Mouse (Mus musculus) stomach, postnatal 0 days (tissue): ENCODE results near the gene Ptpn13. TPM values are rescaled to one million over a fixed set of nuclear protein-coding genes. Genes with fewer than 3 reads are reported as not detected.

Experiments
- ATAC-seq: fragments of 200-750 bp; cut with Nextera tagmentation; 2 replicates; pipeline ENCODE4 v1.8.0; 2017; ENCODE audit not compliant: low FRiP score, low TSS enrichment
- DNase-seq: peaks from one replicate; pipeline ENCODE4 v3.0.0-alpha.2; 2016; ENCODE audit warnings: low spot score
- H3K27ac ChIP-seq: fragments of 300-500 bp; sonication (generic); replicated peaks from 2 replicates; pipeline ENCODE4 v1.5.1; 2014; ENCODE audit warnings: mild to moderate bottlenecking, control low read depth
- H3K27me3 ChIP-seq: fragments of 300-500 bp; sonication (generic); 2 replicates; pipeline ENCODE4 v1.6.1; 2014; ENCODE audit warnings: low read length; ENCODE audit not compliant: control insufficient read depth, insufficient read depth
- H3K36me3 ChIP-seq: fragments of 300-500 bp; sonication (generic); 2 replicates; pipeline ENCODE4 v1.6.1; 2014; ENCODE audit warnings: low read length, mixed read lengths; ENCODE audit not compliant: control insufficient read depth, insufficient read depth
- H3K4me1 ChIP-seq: fragments of 300-500 bp; sonication (generic); replicated peaks from 2 replicates; pipeline ENCODE4 v1.6.1; 2014; ENCODE audit warnings: antibody characterized with exemption; ENCODE audit not compliant: control insufficient read depth, insufficient read depth
- H3K4me2 ChIP-seq: fragments of 300-500 bp; sonication (generic); replicated peaks from 2 replicates; pipeline ENCODE4 v1.6.1; 2014; ENCODE audit warnings: low read depth, mild to moderate bottlenecking, control low read depth, moderate library complexity
- H3K4me3 ChIP-seq: fragments of 300-500 bp; sonication (generic); 2 replicates; pipeline ENCODE4 v1.5.1; 2014; ENCODE audit warnings: low read depth, low read length, control low read depth
- H3K9ac ChIP-seq: fragments of 300-500 bp; sonication (generic); 2 replicates; pipeline ENCODE4 v1.6.1; 2014; ENCODE audit warnings: mild to moderate bottlenecking, low read length, control low read depth, mixed read lengths
- H3K9me3 ChIP-seq: fragments of 300-500 bp; sonication (generic); 2 replicates; pipeline ENCODE4 v1.6.1; 2016; ENCODE audit warnings: low read length; ENCODE audit not compliant: control insufficient read depth
- CTCF ChIP-seq: IDR thresholded peaks from 2 replicates; pipeline ENCODE4 v1.5.1; 2016; ENCODE audit warnings: antibody characterized with exemption, low read depth, mild to moderate bottlenecking, moderate library complexity
- EP300 ChIP-seq: optimal IDR thresholded peaks from 2 replicates; pipeline ENCODE3; 2016; ENCODE audit warnings: antibody characterized with exemption
- WGBS: fragments of 180-500 bp; shearing (Covaris S2); extraction: QIAGEN DNeasy Blood & Tissue Kit; methylation state at CpG from one replicate; pipeline ENCODE4 v1.1.7; 2014; 5-methylcytosine and 5-hydroxymethylcytosine counted together
- polyA plus RNA-seq: library from polyadenylated mRNA; unstranded; fragments of >200 nt; fragmentation: Nextera tagmentation; extraction: Ambion mirVana; gene quantifications from 2 replicates; pipeline ENCODE4 v1.2.1, GENCODE M21; 2015

The Ptpn13 gene
- polyA plus RNA-seq, 1 experiment from 2014 or later = 7.6 TPM

- DNase-seq (no peak), ATAC-seq (0 out of 2 replicates have a peak, but pooled peaks have one; percentile 55)
- Histone ChIP-seq H3K27me3 (no peaks in the 10 kb centered on the region), H3K9ac (no peak overlapping the region), H3K4me2 (no peak overlapping the region), H3K9me3 (no peaks in the 10 kb centered on the region), H3K4me1 (no peaks in the 10 kb centered on the region), H3K27ac (0 out of 2 replicates have a peak overlapping the region, but pooled peaks have one; percentile 45), H3K36me3 (no peaks in the 10 kb centered on the region), H3K4me3 (no peak overlapping the region)
- no peak for TF ChIP-seq CTCF
- no peak for TF ChIP-seq EP300
- 60% methylated on average over 9 of the region's 9 CpGs for WGBS
Measured at GRCm38 (mm10) chr5:103418009-103418408, 7.0 kb upstream of the Ptpn13 start.

- peak overlapping the region; percentile 30; the same call in 1 of the 2 replicates for H3K27ac ChIP-seq
- TF ChIP-seq CTCF (no peak), EP300 (no peak)
- H3K36me3 ChIP-seq = no peaks in the 10 kb centered on the region
Measured at GRCm38 (mm10) chr5:103418886-103419285, 6.1 kb upstream of the Ptpn13 start.

GRCm38 (mm10) chr5:103420568-103420967 lies 4.4 kb upstream of the Ptpn13 start:
- TF ChIP-seq EP300 (no peak), CTCF (no peak)
- Histone ChIP-seq H3K36me3 (no peaks in the 10 kb centered on the region), H3K4me1 (no peaks in the 10 kb centered on the region), H3K9ac (no peak overlapping the region), H3K4me2 (no peak overlapping the region), H3K9me3 (no peaks in the 10 kb centered on the region), H3K4me3 (no peak overlapping the region), H3K27ac (peak overlapping the region; percentile 85), H3K27me3 (no peaks in the 10 kb centered on the region)
- 41% methylated on average over 10 of the region's 10 CpGs for WGBS
- DNase-seq (peak; percentile 46), ATAC-seq (0 out of 2 replicates have a peak, but pooled peaks have one; percentile 30)

More at GRCm38 (mm10) chr5:103418886-103419285, 6.1 kb upstream of the Ptpn13 start:
- H3K9me3 ChIP-seq = no peaks in the 10 kb centered on the region
- no peaks in the 10 kb centered on the region for H3K27me3 ChIP-seq
- no peak overlapping the region for H3K4me3 ChIP-seq
- WGBS = 69% methylated on average over 3 of the region's 3 CpGs
- H3K4me1 ChIP-seq = no peaks in the 10 kb centered on the region
- ATAC-seq (no peak), DNase-seq (no peak)
- no peak overlapping the region for H3K9ac ChIP-seq
- H3K4me2 ChIP-seq = no peak overlapping the region

- no peak for ATAC-seq
- no peaks in the 10 kb centered on the region for H3K36me3 ChIP-seq
Measured at GRCm38 (mm10) chr5:103422609-103423008, 2.4 kb upstream of the Ptpn13 start.

GRCm38 (mm10) chr5:103423305-103423926 lies 1.6 kb upstream of the Ptpn13 start:
- WGBS = 34% methylated on average over 6 of the region's 6 CpGs
- no peaks in the 10 kb centered on the region for H3K9me3 ChIP-seq

More at GRCm38 (mm10) chr5:103422609-103423008, 2.4 kb upstream of the Ptpn13 start:
- Histone ChIP-seq H3K27me3 (no peaks in the 10 kb centered on the region), H3K4me2 (no peak overlapping the region), H3K27ac (no peak overlapping the region), H3K9me3 (no peaks in the 10 kb centered on the region), H3K4me3 (no peak overlapping the region), H3K9ac (no peak overlapping the region), H3K4me1 (no peaks in the 10 kb centered on the region)
- WGBS = 77% methylated on average over 6 of the region's 6 CpGs
- TF ChIP-seq CTCF = no peak
- TF ChIP-seq EP300 = no peak
- no peak for DNase-seq

GRCm38 (mm10) chr5:103423927-103424315 lies 1.1 kb upstream of the Ptpn13 start:
- H3K4me2 ChIP-seq = peak overlapping the region; percentile 94; the same call in 1 of the 2 replicates
- H3K27ac ChIP-seq = peak overlapping the region; percentile 91
- H3K36me3 ChIP-seq = no peaks in the 10 kb centered on the region
- H3K4me3 ChIP-seq = peak overlapping the region; percentile 89; the same call in 1 of the 2 replicates
- no peaks in the 10 kb centered on the region for H3K4me1 ChIP-seq
- no peak for DNase-seq
- H3K27me3 ChIP-seq = no peaks in the 10 kb centered on the region
- ATAC-seq = no peak
- no peak overlapping the region for H3K9ac ChIP-seq
- H3K9me3 ChIP-seq = no peaks in the 10 kb centered on the region
- no peak for TF ChIP-seq EP300
- TF ChIP-seq CTCF = no peak
- 35% methylated on average over 5 of the region's 5 CpGs for whole genome bisulfite sequencing

More at GRCm38 (mm10) chr5:103423305-103423926, 1.6 kb upstream of the Ptpn13 start:
- Histone ChIP-seq H3K27ac (peak overlapping the region; percentile 91), H3K4me2 (peak overlapping the region; percentile 94; the same call in 1 of the 2 replicates), H3K36me3 (no peaks in the 10 kb centered on the region), H3K4me3 (no peak overlapping the region), H3K27me3 (no peaks in the 10 kb centered on the region), H3K4me1 (no peaks in the 10 kb centered on the region), H3K9ac (no peak overlapping the region)
- no peak for ATAC-seq
- TF ChIP-seq EP300 = no peak
- no peak for TF ChIP-seq CTCF
- DNase-seq = peak; percentile 55
